Mouse (Mus musculus) CH12.LX (cell line): Measurements from ENCODE around the gene Tarbp1. TPM values are rescaled to one million over a fixed set of nuclear protein-coding genes. Genes with fewer than 3 reads are reported as not detected.

Experiments
- DNase-seq: peaks from one replicate; pipeline ENCODE4 v3.0.0-alpha.2; 2013; ENCODE audit errors: extremely low read depth
- H3K27ac ChIP-seq: 2 replicates; pipeline ENCODE4 v1.5.1; 2012; ENCODE audit warnings: low read depth, mild to moderate bottlenecking, control low read depth, moderate library complexity; ENCODE audit not compliant: insufficient read depth
- H3K27me3 ChIP-seq: replicated peaks from 2 replicates; pipeline ENCODE3; 2012; ENCODE audit warnings: inconsistent platforms
- H3K36me3 ChIP-seq, 2 experiments: replicated peaks in 1 of 2; 2 replicates each; pipeline versions ENCODE3 to v1.6.1; 2012; ENCODE audit warnings: inconsistent platforms in 1 of 2, low read length in 1 of 2, mild to moderate bottlenecking in 1 of 2, mixed read lengths in 1 of 2, moderate library complexity in 1 of 2; ENCODE audit not compliant: control insufficient read depth in 1 of 2, insufficient read depth in 1 of 2
- H3K4me1 ChIP-seq, 2 experiments: 2 replicates each; pipeline ENCODE4 v1.6.1; 2012; ENCODE audit warnings: inconsistent platforms in 1 of 2, moderate library complexity in 1 of 2; ENCODE audit not compliant: insufficient read depth in 2 of 2, control insufficient read depth in 1 of 2
- H3K4me2 ChIP-seq: 2 replicates; pipeline ENCODE4 v1.6.1; 2012; ENCODE audit warnings: low read depth, mild to moderate bottlenecking, control low read depth; ENCODE audit not compliant: poor library complexity, insufficient read depth, severe bottlenecking
- H3K4me3 ChIP-seq, 3 experiments: fragments of 150-350 bp in 1 of 3; sonication (generic) in 1 of 3; replicated peaks in 1 of 3; 2 replicates each; pipeline versions ENCODE3 to v1.5.1; 2011 to 2012; ENCODE audit warnings: low read depth in 2 of 3, low read length in 2 of 3, mild to moderate bottlenecking in 2 of 3, moderate library complexity in 2 of 3, control low read depth in 1 of 3, improper control_type of control experiment in 1 of 3, inconsistent platforms in 1 of 3, mixed read lengths in 1 of 3; ENCODE audit not compliant: poor library complexity in 1 of 3
- H3K79me2 ChIP-seq: replicated peaks from 2 replicates; pipeline ENCODE4 v1.6.1; 2012; ENCODE audit warnings: mild to moderate bottlenecking, moderate library complexity; ENCODE audit not compliant: control insufficient read depth, poor library complexity, insufficient read depth, severe bottlenecking; ENCODE audit errors: extremely low read depth
- H3K9ac ChIP-seq: 2 replicates; pipeline ENCODE4 v1.6.1; 2012; ENCODE audit warnings: low read depth, mild to moderate bottlenecking, control low read depth, moderate library complexity; ENCODE audit not compliant: insufficient read depth
- H3K9me3 ChIP-seq: replicated peaks from 2 replicates; pipeline ENCODE3; 2012; ENCODE audit warnings: low read length, inconsistent platforms, mixed read lengths
- CTCF ChIP-seq, 2 experiments: IDR thresholded peaks in 1 of 2; conservative IDR thresholded peaks in 1 of 2; 2 replicates each; pipeline ENCODE4 v1.5.1; 2011 to 2012; ENCODE audit warnings: low read depth in 2 of 2, low read length in 2 of 2, improper control_type of control experiment in 1 of 2, inconsistent platforms in 1 of 2, mild to moderate bottlenecking in 1 of 2, moderate library complexity in 1 of 2
- JUN ChIP-seq: IDR thresholded peaks from 2 replicates; pipeline ENCODE4 v1.6.1; 2011; ENCODE audit warnings: low read depth, mild to moderate bottlenecking, low read length, improper control_type of control experiment, moderate library complexity; ENCODE audit not compliant: insufficient read depth
- MXI1 ChIP-seq: IDR thresholded peaks from 2 replicates; pipeline ENCODE4 v1.6.1; 2011; ENCODE audit warnings: mild to moderate bottlenecking, low read depth, low read length, improper control_type of control experiment
- SIN3A ChIP-seq: IDR thresholded peaks from 2 replicates; pipeline ENCODE4 v1.6.1; 2012; ENCODE audit warnings: low read length, improper control_type of control experiment, inconsistent platforms
- SMC3 ChIP-seq: IDR thresholded peaks from 2 replicates; pipeline ENCODE4 v1.6.1; 2011; ENCODE audit warnings: low read depth, low read length, improper control_type of control experiment
- TBP ChIP-seq: conservative IDR thresholded peaks from 2 replicates; pipeline ENCODE4 v1.6.1; 2011; ENCODE audit warnings: low read depth, low read length, improper control_type of control experiment
- TCF12 ChIP-seq: IDR thresholded peaks from 2 replicates; pipeline ENCODE4 v1.6.1; 2014; ENCODE audit warnings: low read depth, mild to moderate bottlenecking, inconsistent platforms, low read length, improper control_type of control experiment
- ZC3H11A ChIP-seq: IDR thresholded peaks from 2 replicates; pipeline ENCODE4 v1.6.1; 2012; ENCODE audit warnings: low read depth, mild to moderate bottlenecking, inconsistent platforms, low read length, improper control_type of control experiment
- ZKSCAN1 ChIP-seq: IDR thresholded peaks from 2 replicates; pipeline ENCODE4 v1.6.1; 2012; ENCODE audit warnings: low read depth, inconsistent platforms, low read length, improper control_type of control experiment, borderline replicate concordance
- ZMIZ1 ChIP-seq: IDR thresholded peaks from 2 replicates; pipeline ENCODE4 v1.6.1; 2012; ENCODE audit warnings: low read depth, mild to moderate bottlenecking, inconsistent platforms, low read length, improper control_type of control experiment
- dilution Hi-C: fragments of 300-500 bp; cut with MboI; formaldehyde crosslinking; loops from 2 replicates; pipeline ENCODE4 v1.14.3; 2020; ENCODE audit warnings: low sequenced_read_pairs; ENCODE audit not compliant: extremely low pct_unique_long_range_greater_than_20kb, extremely low pct_ligation_motif_present
- in situ Hi-C: fragments of 300-500 bp; cut with MboI; formaldehyde crosslinking; loops from 3 replicates; pipeline ENCODE4 v1.14.3; 2019; ENCODE audit warnings: low sequenced_read_pairs, low pct_ligation_motif_present, low pct_unique_long_range_greater_than_20kb, mixed read lengths
- polyA plus RNA-seq: library from polyadenylated mRNA; unstranded; fragments of >175 nt; gene quantifications from 2 replicates; pipeline ENCODE4 v1.2.1, GENCODE M21; 2012; ENCODE audit warnings: low read depth; ENCODE audit not compliant: insufficient read length
- total RNA-seq, 2 experiments: library from RNA; depleted of rRNA; stranded (reverse); fragments of 300-350 nt in 1 of 2; fragments of >200 nt in 1 of 2; gene quantifications; 2 replicates each; pipeline ENCODE4 v1.2.3; 2012 to 2014

Gene Tarbp1
- total and polyA plus RNA-seq, 3 experiments = 10.3 to 10.7 (median 10.4) TPM

- H3K36me3 ChIP-seq = peaks cover 59 to 79% of the 10 kb centered on the region in 2 experiments
- H3K4me2 ChIP-seq = no peak overlapping the region
- no peak overlapping the region for H3K9ac ChIP-seq
- no peaks in the 10 kb centered on the region for H3K9me3 ChIP-seq
- peak; percentile 9; the same call in 1 of the 2 replicates for TF ChIP-seq SMC3
- peak in 1 of 2 experiments; percentile 35; a peak in 2 of 4 replicates for TF ChIP-seq CTCF (conservative IDR thresholded peaks at IDR 0.05 in 1 of 2, IDR thresholded peaks at IDR 0.05 in 1 of 2; ENCODE audit: low read depth in 2 of 2, low read length in 2 of 2)
- no peak for TF ChIP-seq SIN3A
- no peak for DNase-seq
- no peak overlapping the region for H3K4me3 ChIP-seq
- in situ Hi-C loops (no loop called here), dilution Hi-C loops (no loop called here)
- H3K27me3 ChIP-seq = no peaks in the 10 kb centered on the region
- no peaks in the 10 kb centered on the region for H3K79me2 ChIP-seq
- no peak overlapping the region for H3K27ac ChIP-seq
- H3K4me1 ChIP-seq = no peaks in the 10 kb centered on the region
Observed at GRCm38 (mm10) chr8:126438937-126439336, 35.9 kb downstream of the Tarbp1 start.

GRCm38 (mm10) chr8:126433827-126434226 lies 41.0 kb downstream of the Tarbp1 start:
- H3K36me3 ChIP-seq = peaks cover 71 to 92% of the 10 kb centered on the region in 2 experiments

GRCm38 (mm10) chr8:126429635-126430034 lies 45.2 kb downstream of the Tarbp1 start:
- in situ Hi-C loops = no loop called here
- H3K27me3 ChIP-seq = no peaks in the 10 kb centered on the region
- TF ChIP-seq ZKSCAN1 (no peak), TCF12 (no peak), JUN (no peak), ZC3H11A (no peak), ZMIZ1 (no peak), CTCF (conservative IDR thresholded peaks at IDR 0.05 in 1 of 2, IDR thresholded peaks at IDR 0.05 in 1 of 2; ENCODE audit: low read depth in 2 of 2, low read length in 2 of 2) (no peak), TBP (no peak)
- H3K27ac ChIP-seq = no peak overlapping the region
- no peak overlapping the region for H3K9ac ChIP-seq
- no peak overlapping the region for H3K4me3 ChIP-seq
- H3K4me2 ChIP-seq = no peak overlapping the region
- no peaks in the 10 kb centered on the region for H3K9me3 ChIP-seq
- no peaks in the 10 kb centered on the region for H3K79me2 ChIP-seq
- DNase-seq = no peak
- dilution Hi-C loops = no loop called here
- H3K36me3 ChIP-seq = peaks cover 66 to 95% of the 10 kb centered on the region in 2 experiments
- H3K4me1 ChIP-seq = no peaks in the 10 kb centered on the region

More at GRCm38 (mm10) chr8:126433827-126434226, 41.0 kb downstream of the Tarbp1 start:
- H3K4me1 ChIP-seq = no peaks in the 10 kb centered on the region
- dilution Hi-C loops (no loop called here), in situ Hi-C loops (no loop called here)
- H3K4me3 ChIP-seq = no peak overlapping the region
- H3K9ac ChIP-seq = no peak overlapping the region
- no peaks in the 10 kb centered on the region for H3K27me3 ChIP-seq
- TF ChIP-seq CTCF (conservative IDR thresholded peaks at IDR 0.05 in 1 of 2, IDR thresholded peaks at IDR 0.05 in 1 of 2; ENCODE audit: low read depth in 2 of 2, low read length in 2 of 2) (peak in 1 of 2 experiments; percentile 33; a peak in 1 of 4 replicates), MXI1 (no peak), SMC3 (peak; percentile 18; the same call in 1 of the 2 replicates)
- TF ChIP-seq, all 38 proteins: peak for 2
- Histone ChIP-seq H3K27ac (no peak overlapping the region), H3K9me3 (no peaks in the 10 kb centered on the region), H3K4me2 (no peak overlapping the region), H3K79me2 (no peaks in the 10 kb centered on the region)
- DNase-seq = peak; percentile 12
